ENCODE assay signal across 17 mouse cellular contexts in genomic region chr11:80783460-80783859, GRCm38 (mm10). TPM values are rescaled to one million over a fixed set of nuclear protein-coding genes. Genes with fewer than 3 reads are reported as not detected.
DNase-seq lines count a peak whose midpoint lies in the region; ATAC-seq and TF ChIP-seq lines count a peak whose summit lies in the region.
"Had no signal": no experiment of that assay in that cellular context is flagged by ENCODE, and none has a peak within 500 bp of the region (broad histone marks: within the 10 kb centered on the region; RNA-seq: fewer than 3 reads in every experiment).

No protein-coding gene starts in this region.

- no peak overlapping the region for H3K4me2 ChIP-seq in lung, postnatal 0 days (replicated peaks; ENCODE audit: low read depth, low read length)
- H3K4me2 ChIP-seq in intestine, embryonic 15.5 days (replicated peaks): 0 out of 2 replicates have a peak overlapping the region, but pooled peaks have one; percentile 25
- H3K4me2 ChIP-seq in liver, embryonic 16.5 days (ENCODE audit: low read depth, low read length): peak overlapping the region; percentile 77
- no peak overlapping the region for H3K4me2 ChIP-seq in hindbrain, embryonic 14.5 days (replicated peaks)
- H3K4me2 ChIP-seq: heart, embryonic 15.5 days; limb, embryonic 13.5 days; midbrain, embryonic 12.5 days had no signal

- H3K27me3 ChIP-seq in lung, postnatal 0 days (replicated peaks; ENCODE audit: insufficient read depth, low read length): no peaks in the 10 kb centered on the region
- H3K27me3 ChIP-seq in intestine, embryonic 15.5 days (replicated peaks): no peaks in the 10 kb centered on the region
- no peaks in the 10 kb centered on the region for H3K27me3 ChIP-seq in liver, embryonic 16.5 days (ENCODE audit: control insufficient read depth, insufficient read depth, low read depth, low read length)
- H3K27me3 ChIP-seq in hindbrain, embryonic 14.5 days (ENCODE audit: control insufficient read depth, insufficient read depth, low read length): peaks cover 9% of the 10 kb centered on the region; the same call in 1 of the 2 replicates
- H3K27me3 ChIP-seq: heart, embryonic 15.5 days had no signal

- no peak for DNase-seq in lung, postnatal 0 days (ENCODE audit: low spot score)
- DNase-seq in lung, postnatal 10 days: no peak
- DNase-seq in hindbrain, embryonic 14.5 days (ENCODE audit: low spot score): no peak
- no peak for DNase-seq in thymus, postnatal 0 days (ENCODE audit: low spot score)
- no peak for DNase-seq in urinary bladder, postnatal 14 days (ENCODE audit: low spot score)
- DNase-seq: B cell, adult 2 months; cerebellum, adult 2 months; heart, adult 11 months; layer of hippocampus, adult 9-11 months; thymus, postnatal 14 days had no signal

- WGBS in lung, postnatal 0 days: 41% methylated on average over 7 of the region's 7 CpGs
- 34% methylated on average over 7 of the region's 7 CpGs for WGBS in intestine, embryonic 15.5 days
- WGBS in liver, embryonic 16.5 days (ENCODE audit: insufficient replicate concordance): 11% methylated on average over 7 of the region's 7 CpGs
- WGBS in hindbrain, embryonic 14.5 days: 86% methylated on average over 7 of the region's 7 CpGs

- no peak overlapping the region for H3K9ac ChIP-seq in lung, postnatal 0 days (replicated peaks; ENCODE audit: low read depth)
- no peak overlapping the region for H3K9ac ChIP-seq in intestine, embryonic 15.5 days
- H3K9ac ChIP-seq in liver, embryonic 16.5 days (ENCODE audit: low read depth, low read length): peak overlapping the region; percentile 52
- H3K9ac ChIP-seq in hindbrain, embryonic 14.5 days: no peak overlapping the region
- H3K9ac ChIP-seq: heart, embryonic 15.5 days; limb, embryonic 13.5 days; midbrain, embryonic 12.5 days had no signal

- no peak overlapping the region for H3K4me3 ChIP-seq in lung, postnatal 0 days (ENCODE audit: low read depth, low read length)
- H3K4me3 ChIP-seq in intestine, embryonic 15.5 days (replicated peaks): no peak overlapping the region
- no peak overlapping the region for H3K4me3 ChIP-seq in liver, embryonic 16.5 days (ENCODE audit: low read depth, low read length)
- no peak overlapping the region for H3K4me3 ChIP-seq in hindbrain, embryonic 14.5 days (replicated peaks; ENCODE audit: low read length)
- H3K4me3 ChIP-seq: heart, embryonic 15.5 days; limb, embryonic 13.5 days; midbrain, embryonic 12.5 days had no signal

- no peaks in the 10 kb centered on the region for H3K4me1 ChIP-seq in lung, postnatal 0 days (ENCODE audit: insufficient read depth, low read depth, low read length)
- H3K4me1 ChIP-seq in intestine, embryonic 15.5 days (replicated peaks): no peaks in the 10 kb centered on the region
- H3K4me1 ChIP-seq in liver, embryonic 16.5 days (ENCODE audit: control insufficient read depth, low read depth, low read length): peaks cover 46% of the 10 kb centered on the region
- 0 out of 2 replicates have a peak, but pooled peaks cover 4% of the 10 kb centered on the region for H3K4me1 ChIP-seq in hindbrain, embryonic 14.5 days (replicated peaks; ENCODE audit: control insufficient read depth, insufficient read depth, low read length)

- ATAC-seq in lung, postnatal 0 days: no peak
- ATAC-seq in intestine, embryonic 15.5 days: no peak
- peak; percentile 12 for ATAC-seq in liver, embryonic 16.5 days (ENCODE audit: low read depth)
- no peak for ATAC-seq in monocyte, adult 5-6 weeks (replicated peaks; ENCODE audit: insufficient number of reproducible peaks, low FRiP score, low TSS enrichment, poor library complexity, severe bottlenecking)
- no peak for ATAC-seq in hindbrain, embryonic 14.5 days (ENCODE audit: low FRiP score)
- ATAC-seq: forebrain, embryonic 14.5 days had no signal

- no peak for TF ChIP-seq CTCF in lung, postnatal 0 days (IDR thresholded peaks at IDR 0.05)

- H3K36me3 ChIP-seq in lung, postnatal 0 days (ENCODE audit: insufficient read depth, low read length): no peaks in the 10 kb centered on the region
- H3K36me3 ChIP-seq in intestine, embryonic 15.5 days: no peaks in the 10 kb centered on the region
- no peaks in the 10 kb centered on the region for H3K36me3 ChIP-seq in liver, embryonic 16.5 days (ENCODE audit: control insufficient read depth, insufficient read depth)
- no peaks in the 10 kb centered on the region for H3K36me3 ChIP-seq in hindbrain, embryonic 14.5 days (replicated peaks; ENCODE audit: control insufficient read depth, insufficient read depth)
- H3K36me3 ChIP-seq: heart, embryonic 15.5 days; limb, embryonic 13.5 days; midbrain, embryonic 12.5 days had no signal

- H3K9me3 ChIP-seq in lung, postnatal 0 days (ENCODE audit: low read length): no peaks in the 10 kb centered on the region
- no peaks in the 10 kb centered on the region for H3K9me3 ChIP-seq in intestine, embryonic 15.5 days
- H3K9me3 ChIP-seq in liver, embryonic 16.5 days (replicated peaks; ENCODE audit: control insufficient read depth, low read length): no peaks in the 10 kb centered on the region
- no peaks in the 10 kb centered on the region for H3K9me3 ChIP-seq in hindbrain, embryonic 14.5 days (ENCODE audit: control insufficient read depth, low read length)
- H3K9me3 ChIP-seq: heart, embryonic 15.5 days; limb, embryonic 13.5 days; midbrain, embryonic 12.5 days had no signal

- H3K27ac ChIP-seq in lung, postnatal 0 days (ENCODE audit: low read length): 0 out of 2 replicates have a peak overlapping the region, but pooled peaks have one; percentile 72
- peak overlapping the region; percentile 90 for H3K27ac ChIP-seq in intestine, embryonic 15.5 days
- peak overlapping the region; percentile 100 for H3K27ac ChIP-seq in liver, embryonic 16.5 days (ENCODE audit: low read length)
- H3K27ac ChIP-seq in hindbrain, embryonic 14.5 days: no peak overlapping the region
- H3K27ac ChIP-seq: heart, embryonic 15.5 days; limb, embryonic 13.5 days; midbrain, embryonic 12.5 days had no signal

- no peak for TF ChIP-seq EP300 in lung, postnatal 0 days (IDR thresholded peaks at IDR 0.05)

RNA-seq across cellular contexts. Expression of gene Myo1d, which starts 3.6 kb away (rescaled TPM):
- 26.4 and 29.6 TPM in 2 replicates for polyA plus RNA-seq in lung, postnatal 0 days (2015; fragmentation: Nextera tagmentation; extraction: Ambion mirVana)
- polyA plus RNA-seq in intestine, embryonic 15.5 days (2015; fragmentation: Nextera tagmentation; extraction: Ambion mirVana): 68.2 and 72.3 TPM in 2 replicates
- 10.7 and 12.3 TPM in 2 replicates for polyA plus RNA-seq in liver, embryonic 16.5 days (2015; fragmentation: Nextera tagmentation; extraction: Ambion mirVana)
- total RNA-seq in monocyte, adult 5-6 weeks (2017): 1.4 to 7.4 TPM (median 4.5 TPM) in 3 replicates
- 2.9 TPM in 2 replicates for polyA plus RNA-seq in hindbrain, embryonic 14.5 days (2014; fragmentation: Nextera tagmentation; extraction: Ambion mirVana)
- polyA plus RNA-seq in thymus, postnatal 0 days (2015; fragmentation: Nextera tagmentation; extraction: Ambion mirVana): 2.5 and 2.8 TPM in 2 replicates

RNA-seq across cellular contexts. Expression of gene Tmem98, which starts 26.5 kb away (rescaled TPM):
- 72.1 and 82.0 TPM in 2 replicates for polyA plus RNA-seq in lung, postnatal 0 days (2015; fragmentation: Nextera tagmentation; extraction: Ambion mirVana)
- 214 and 215 TPM in 2 replicates for polyA plus RNA-seq in intestine, embryonic 15.5 days (2015; fragmentation: Nextera tagmentation; extraction: Ambion mirVana)
- polyA plus RNA-seq in liver, embryonic 16.5 days (2015; fragmentation: Nextera tagmentation; extraction: Ambion mirVana): 8.4 and 9.9 TPM in 2 replicates
- not detected in 3 replicates for total RNA-seq in monocyte, adult 5-6 weeks (2017)
- 20.1 and 21.9 TPM in 2 replicates for polyA plus RNA-seq in hindbrain, embryonic 14.5 days (2014; fragmentation: Nextera tagmentation; extraction: Ambion mirVana)
- polyA plus RNA-seq in thymus, postnatal 0 days (2015; fragmentation: Nextera tagmentation; extraction: Ambion mirVana): 6.5 and 7.2 TPM in 2 replicates

Comparison
In these comparisons a context has a peak if more than half of its experiments do, and no peak if none do; other contexts are left out.
1. H3K4me2 ChIP-seq: peak in intestine, embryonic 15.5 days (single experiment) and liver, embryonic 16.5 days (single experiment); none in lung, postnatal 0 days (single experiment) and hindbrain, embryonic 14.5 days (single experiment).